Mouse (Mus musculus) MEL (cell line): Measurements from ENCODE around the gene Gfm1.

Source experiments
- CTCF ChIP-seq, 3 experiments: IDR thresholded peaks in 2 of 3; conservative IDR thresholded peaks in 1 of 3; 2 replicates each; pipeline ENCODE4 v1.5.1; 2011 to 2012; ENCODE audit warnings: low read length in 3 of 3, low read depth in 2 of 3, mild to moderate bottlenecking in 2 of 3, improper control_type of control experiment in 1 of 3, inconsistent platforms in 1 of 3, mixed read lengths in 1 of 3, moderate library complexity in 1 of 3; ENCODE audit not compliant: control insufficient read depth in 1 of 3, insufficient read depth in 1 of 3, poor library complexity in 1 of 3, severe bottlenecking in 1 of 3
- MAX ChIP-seq: IDR thresholded peaks from 2 replicates; pipeline ENCODE4 v1.6.1; 2011; ENCODE audit warnings: low read length, improper control_type of control experiment
- MXI1 ChIP-seq: IDR thresholded peaks from 2 replicates; pipeline ENCODE4 v1.6.1; 2011; ENCODE audit warnings: mild to moderate bottlenecking, low read depth, low read length, improper control_type of control experiment

- no peak for TF ChIP-seq MXI1
- TF ChIP-seq CTCF (IDR thresholded peaks at IDR 0.05 in 2 of 3, conservative IDR thresholded peaks at IDR 0.05 in 1 of 3; ENCODE audit: control insufficient read depth in 1 of 3, insufficient read depth in 1 of 3, low read depth in 2 of 3, low read length in 3 of 3, poor library complexity in 1 of 3, severe bottlenecking in 1 of 3): no peak
- TF ChIP-seq MAX: no peak
Observed at GRCm38 (mm10) chr3:67515274-67515801, 85.4 kb downstream of the Gfm1 start, which contains the start of gene Rarres1.
